Mouse (Mus musculus) left cerebral cortex, adult 2 months (tissue): ENCODE measurements around the gene Ajuba. TPM values are rescaled to one million over a fixed set of nuclear protein-coding genes. Genes with fewer than 3 reads are reported as not detected.

Experiments
- DNase-seq, 2 experiments: peaks; one replicate each; pipeline ENCODE4 v3.0.0; 2021 to 2022; ENCODE audit warnings: low spot score in 2 of 2, mixed read lengths in 1 of 2; ENCODE audit errors: extremely low spot score in 1 of 2
- H3K27ac ChIP-seq: fragments of 200-600 bp; 2 replicates; pipeline ENCODE4 v1.8.1; 2022
- H3K4me3 ChIP-seq: fragments of 200-600 bp; 2 replicates; pipeline ENCODE4 v1.8.1; 2022
- CTCF ChIP-seq: fragments of 200-600 bp; IDR thresholded peaks from 2 replicates; pipeline ENCODE4 v1.8.1; 2022; ENCODE audit warnings: antibody characterized with exemption, mild to moderate bottlenecking, moderate library complexity
- intact Hi-C: fragments of 180-260 bp; cut with DNase I; formaldehyde crosslinking; loops from one replicate; pipeline ENCODE4 v1.15.1; 2025
- microRNA-seq, 2 experiments: library from miRNA; unstranded; fragments of <30 nt; microRNA quantifications; one replicate each; pipeline ENCODE4 v1.2.0; 2021
- total RNA-seq, 2 experiments: library from RNA; stranded (reverse); gene quantifications; 2 replicates each; pipeline ENCODE4 v1.2.3; 2021

Ajuba gene
- total RNA-seq, 2 experiments from 2014 or later = 1.3 to 2.8 TPM

- no peak for DNase-seq
- H3K27ac ChIP-seq = no peak overlapping the region
- intact Hi-C loops = loop anchor here (5.0 kb wide), 1 partner anchor 109 kb away; no protein-coding TSS in a partner anchor
- no peak for TF ChIP-seq CTCF
- no peak overlapping the region for H3K4me3 ChIP-seq
These were observed 49.4 kb downstream of the Ajuba start for GRCm38 (mm10) chr14:54528007-54528393.

DNA sequence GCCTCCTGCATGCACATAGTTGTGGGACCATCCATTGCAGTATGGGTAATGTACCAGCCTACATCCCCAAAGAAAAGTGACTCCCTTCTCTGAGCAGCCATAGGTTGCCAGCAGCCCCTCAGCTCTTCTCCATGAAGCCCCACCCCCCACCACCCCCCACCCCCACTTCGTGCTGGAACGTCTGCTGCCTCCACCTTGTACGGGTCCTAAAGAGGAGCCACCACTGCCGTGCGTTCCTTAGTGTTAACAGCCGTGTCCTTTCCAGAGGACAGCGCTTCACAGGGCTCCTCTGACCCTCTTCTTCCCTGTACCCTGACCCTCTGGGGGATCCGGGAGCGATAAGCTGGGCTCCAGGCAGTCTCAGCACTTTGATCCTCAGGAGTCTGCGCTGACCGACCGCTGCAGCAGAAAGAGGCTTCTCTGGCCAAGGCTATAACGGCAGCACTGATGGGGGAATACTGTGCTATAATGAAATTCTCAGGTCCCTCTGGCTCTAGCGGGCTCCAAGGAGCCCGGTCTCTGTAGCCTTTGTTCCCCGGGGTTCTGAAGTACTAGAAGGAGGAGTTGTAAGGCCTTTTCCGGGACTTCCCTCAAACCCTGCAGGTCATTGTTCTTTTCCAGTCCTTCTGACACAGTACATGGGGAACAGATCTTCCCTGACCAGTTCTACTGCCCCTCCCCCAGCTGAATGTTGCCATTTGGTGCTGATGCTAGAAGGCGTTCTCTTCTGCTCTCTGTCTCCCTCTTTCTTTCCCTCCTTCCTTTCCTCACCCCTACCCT is 49.9 kb downstream of the Ajuba start:
- intact Hi-C loops = loop anchor here (5.0 kb wide), 1 partner anchor 110 kb away; no protein-coding TSS in a partner anchor
- peak overlapping the region; percentile 34; the same call in 1 of the 2 replicates for H3K27ac ChIP-seq

GRCm38 (mm10) chr14:54523600-54523999 is 53.8 kb downstream of the Ajuba start:
- intact Hi-C loops = no loop called here
- DNase-seq = no peak

More for the DNA sequence above, 49.9 kb downstream of the Ajuba start:
- peak in 1 of 2 experiments; percentile 42 for DNase-seq
- no peak; the same call in 1 of the 2 replicates for TF ChIP-seq CTCF
- H3K4me3 ChIP-seq = peak overlapping the region; percentile 40

More at GRCm38 (mm10) chr14:54523600-54523999, 53.8 kb downstream of the Ajuba start:
- peak; percentile 37 for TF ChIP-seq CTCF
- Histone ChIP-seq H3K27ac (no peak overlapping the region), H3K4me3 (no peak overlapping the region)

Small RNA genes lying within 50 kb of the gene (microRNA-seq; reads per million reads assigned to microRNA genes)
- 0 reads per million in 2 experiments for gene Mir686

Other genes with a start within 250 kb of the Ajuba start
- gene Oxa1l, start 216.7 kb downstream of the Ajuba start, total RNA-seq = 10 to 100 TPM; 49.1 to 51.1 TPM
- gene Slc7a7, start 159.8 kb downstream of the Ajuba start, total RNA-seq = 1 to 10 TPM; 1.6 to 3.4 TPM
- 10 to 100 TPM; 78.6 to 79.2 TPM for gene Mrpl52, start 150.6 kb downstream of the Ajuba start, total RNA-seq
- 10 to 100 TPM; 10.3 to 13.8 TPM for gene Mmp14, start 145.9 kb downstream of the Ajuba start, total RNA-seq
- gene Lrp10, start 113.4 kb downstream of the Ajuba start, total RNA-seq = 10 to 100 TPM; 18.9 to 25.0 TPM
- gene Rem2, start 101.5 kb downstream of the Ajuba start, total RNA-seq = 1 to 10 TPM; 3.2 to 7.2 TPM
- gene Prmt5, start 60.0 kb downstream of the Ajuba start, total RNA-seq = 10 to 100 TPM; 46.5 to 48.3 TPM
- 1 to 10 TPM; 2.2 to 2.7 TPM for gene Haus4, start 22.9 kb downstream of the Ajuba start, total RNA-seq
- gene 4931414P19Rik, start 28.4 kb upstream of the Ajuba start, total RNA-seq = 1 to 10 TPM; 8.3 to 9.0 TPM
- gene Psmb5, start 40.5 kb upstream of the Ajuba start, total RNA-seq = 100 to 1,000 TPM; 166 to 167 TPM
- gene Psmb11, start 43.9 kb upstream of the Ajuba start, total RNA-seq = not detected
- not detected for gene Gm17606, start 63.4 kb upstream of the Ajuba start, total RNA-seq
- gene Cdh24, start 63.8 kb upstream of the Ajuba start, total RNA-seq = 10 to 100 TPM in 1 of 2 experiments, 1 to 10 TPM in 1; 8.2 to 11.3 TPM
- gene 1700123O20Rik, start 108.7 kb upstream of the Ajuba start, total RNA-seq = 10 to 100 TPM; 20.2 to 22.7 TPM
- gene Acin1, start 109.4 kb upstream of the Ajuba start, total RNA-seq = 100 to 1,000 TPM; 200 to 232 TPM
- gene Gm29776, start 121.3 kb upstream of the Ajuba start, total RNA-seq = not detected
- not detected for gene Cebpe, start 134.6 kb upstream of the Ajuba start, total RNA-seq
- gene Slc7a8, start 204.4 kb upstream of the Ajuba start, total RNA-seq = 10 to 100 TPM; 54.3 to 58.6 TPM
- not detected for gene Rnf212b, start 236.6 kb upstream of the Ajuba start, total RNA-seq